Mouse (Mus musculus) MEL (cell line): ENCODE data around the gene Ncan. TPM values are rescaled to one million over a fixed set of nuclear protein-coding genes. Genes with fewer than 3 reads are reported as not detected.
A peak's percentile ranks its signal among the peaks of the same experiment; 100 is the strongest.

Source experiments
- DNase-seq: peaks from one replicate; pipeline ENCODE4 v3.0.0; 2011; ENCODE audit warnings: low read depth, low spot score
- H3K27ac ChIP-seq: 2 replicates; pipeline ENCODE4 v1.5.1; 2012; ENCODE audit warnings: low read depth, mild to moderate bottlenecking, control low read depth, low read length, moderate library complexity; ENCODE audit not compliant: control insufficient read depth
- H3K27me3 ChIP-seq, 2 experiments: fragments of 150-350 bp in 1 of 2; sonication (generic) in 1 of 2; 2 replicates each; pipeline ENCODE4 v1.6.1; 2012; ENCODE audit warnings: low read length in 2 of 2, mild to moderate bottlenecking in 2 of 2, improper control_type of control experiment in 1 of 2, moderate library complexity in 1 of 2; ENCODE audit not compliant: insufficient read depth in 2 of 2, control insufficient read depth in 1 of 2
- H3K36me3 ChIP-seq, 2 experiments: 2 replicates each; pipeline ENCODE4 v1.6.1; 2012 to 2014; ENCODE audit warnings: low read length in 2 of 2, improper control_type of control experiment in 1 of 2, inconsistent platforms in 1 of 2, mild to moderate bottlenecking in 1 of 2; ENCODE audit not compliant: insufficient read depth in 2 of 2, control insufficient read depth in 1 of 2
- H3K4me1 ChIP-seq, 2 experiments: fragments of 150-350 bp in 1 of 2; sonication (generic) in 1 of 2; 2 replicates each; pipeline ENCODE4 v1.6.1; 2012; ENCODE audit warnings: low read length in 2 of 2, improper control_type of control experiment in 1 of 2, mild to moderate bottlenecking in 1 of 2; ENCODE audit not compliant: insufficient read depth in 2 of 2, control insufficient read depth in 1 of 2
- H3K4me3 ChIP-seq, 2 experiments: fragments of 150-350 bp in 1 of 2; sonication (generic) in 1 of 2; 2 replicates each; pipeline ENCODE4 v1.5.1; 2012; ENCODE audit warnings: low read depth in 2 of 2, low read length in 2 of 2, mild to moderate bottlenecking in 2 of 2, moderate library complexity in 2 of 2, control low read depth in 1 of 2, improper control_type of control experiment in 1 of 2; ENCODE audit not compliant: control insufficient read depth in 1 of 2, insufficient read depth in 1 of 2
- H3K79me2 ChIP-seq: 2 replicates; pipeline ENCODE4 v1.6.1; 2012; ENCODE audit warnings: mild to moderate bottlenecking, low read length, moderate library complexity; ENCODE audit not compliant: control insufficient read depth, poor library complexity, insufficient read depth
- H3K9ac ChIP-seq: 2 replicates; pipeline ENCODE4 v1.6.1; 2012; ENCODE audit warnings: low read depth, mild to moderate bottlenecking, control low read depth, low read length, moderate library complexity; ENCODE audit not compliant: control insufficient read depth, poor library complexity, severe bottlenecking
- H3K9me3 ChIP-seq: fragments of 150-350 bp; sonication (generic); replicated peaks from 2 replicates; pipeline ENCODE4 v1.6.1; 2012; ENCODE audit warnings: mild to moderate bottlenecking, low read length, improper control_type of control experiment, moderate library complexity; ENCODE audit not compliant: insufficient read depth
- CHD1 ChIP-seq: IDR thresholded peaks from 2 replicates; pipeline ENCODE4 v1.6.1; 2012; ENCODE audit warnings: low read depth, mild to moderate bottlenecking, inconsistent platforms, low read length, improper control_type of control experiment
- CHD2 ChIP-seq: IDR thresholded peaks from 2 replicates; pipeline ENCODE4 v1.6.1; 2011; ENCODE audit warnings: low read length, improper control_type of control experiment
- EP300 ChIP-seq, 2 experiments: IDR thresholded peaks; 2 replicates each; pipeline ENCODE4 v1.6.1; 2011; ENCODE audit warnings: improper control_type of control experiment in 2 of 2, low read length in 2 of 2, low read depth in 1 of 2, mild to moderate bottlenecking in 1 of 2
- ETS1 ChIP-seq: IDR thresholded peaks from 2 replicates; pipeline ENCODE4 v1.6.1; 2012; ENCODE audit warnings: low read depth, mild to moderate bottlenecking, inconsistent platforms, low read length, improper control_type of control experiment, moderate library complexity
- GATA1 ChIP-seq: IDR thresholded peaks from 2 replicates; pipeline ENCODE4 v1.6.1; 2011; ENCODE audit warnings: low read depth, low read length, improper control_type of control experiment
- JUND ChIP-seq: IDR thresholded peaks from 2 replicates; pipeline ENCODE4 v1.6.1; 2011; ENCODE audit warnings: low read depth, mild to moderate bottlenecking, improper control_type of control experiment, low read length
- KAT2A ChIP-seq: conservative IDR thresholded peaks from 2 replicates; pipeline ENCODE4 v1.6.1; 2012; ENCODE audit warnings: low read depth, low read length, improper control_type of control experiment, inconsistent platforms
- MAFK ChIP-seq: IDR thresholded peaks from 2 replicates; pipeline ENCODE4 v1.6.1; 2011; ENCODE audit warnings: low read depth, mild to moderate bottlenecking, low read length, improper control_type of control experiment, borderline replicate concordance
- MAZ ChIP-seq: IDR thresholded peaks from 2 replicates; pipeline ENCODE4 v1.6.1; 2012; ENCODE audit warnings: low read depth, mild to moderate bottlenecking, inconsistent platforms, low read length, improper control_type of control experiment
- MXI1 ChIP-seq: IDR thresholded peaks from 2 replicates; pipeline ENCODE4 v1.6.1; 2011; ENCODE audit warnings: mild to moderate bottlenecking, low read depth, low read length, improper control_type of control experiment
- MYB ChIP-seq: IDR thresholded peaks from 2 replicates; pipeline ENCODE4 v1.6.1; 2011; ENCODE audit warnings: mild to moderate bottlenecking, low read depth, low read length, improper control_type of control experiment
- NELFE ChIP-seq: IDR thresholded peaks from 2 replicates; pipeline ENCODE4 v1.6.1; 2011; ENCODE audit warnings: low read depth, low read length, improper control_type of control experiment
- NRF1 ChIP-seq: IDR thresholded peaks from 2 replicates; pipeline ENCODE4 v1.6.1; 2014; ENCODE audit warnings: low read depth, mild to moderate bottlenecking, inconsistent platforms, low read length, improper control_type of control experiment, moderate library complexity; ENCODE audit not compliant: poor library complexity, insufficient read depth, severe bottlenecking
- POLR2A ChIP-seq, 2 experiments: IDR thresholded peaks; 2 replicates each; pipeline ENCODE4 v1.6.1; 2011 to 2012; ENCODE audit warnings: low read length in 2 of 2, mild to moderate bottlenecking in 2 of 2, control low read depth in 1 of 2, improper control_type of control experiment in 1 of 2, low read depth in 1 of 2, moderate library complexity in 1 of 2; ENCODE audit not compliant: control insufficient read depth in 1 of 2, insufficient read depth in 1 of 2, poor library complexity in 1 of 2
- POLR2AphosphoS2 ChIP-seq: IDR thresholded peaks from 2 replicates; pipeline ENCODE4 v1.6.1; 2011; ENCODE audit warnings: low read length, improper control_type of control experiment
- POLR2AphosphoS5 ChIP-seq: IDR thresholded peaks from 2 replicates; pipeline ENCODE4 v1.6.1; 2012; ENCODE audit warnings: low read depth, borderline replicate concordance, mild to moderate bottlenecking, inconsistent platforms, low read length, moderate library complexity, mixed read lengths
- RCOR1 ChIP-seq: IDR thresholded peaks from 2 replicates; pipeline ENCODE4 v1.6.1; 2012; ENCODE audit warnings: low read depth, mild to moderate bottlenecking, inconsistent platforms, low read length, improper control_type of control experiment
- SMC3 ChIP-seq: IDR thresholded peaks from 2 replicates; pipeline ENCODE4 v1.6.1; 2011; ENCODE audit warnings: low read depth, low read length, improper control_type of control experiment
- TAL1 ChIP-seq: IDR thresholded peaks from 2 replicates; pipeline ENCODE4 v1.6.1; 2012; ENCODE audit warnings: mild to moderate bottlenecking, inconsistent platforms, low read length, moderate library complexity, mixed read lengths
- TBP ChIP-seq: IDR thresholded peaks from 2 replicates; pipeline ENCODE4 v1.8.0; 2011; ENCODE audit warnings: low read depth, low read length, improper control_type of control experiment
- TCF12 ChIP-seq: IDR thresholded peaks from 2 replicates; pipeline ENCODE4 v1.6.1; 2014; ENCODE audit warnings: low read depth, mild to moderate bottlenecking, inconsistent platforms, low read length, improper control_type of control experiment, moderate library complexity
- USF1 ChIP-seq: IDR thresholded peaks from 2 replicates; pipeline ENCODE4 v1.6.1; 2014; ENCODE audit warnings: low read depth, mild to moderate bottlenecking, inconsistent platforms, low read length, improper control_type of control experiment, moderate library complexity
- USF2 ChIP-seq, 2 experiments: IDR thresholded peaks; 2 replicates each; pipeline ENCODE4 v1.6.1; 2011 to 2012; ENCODE audit warnings: improper control_type of control experiment in 2 of 2, low read length in 2 of 2, borderline replicate concordance in 1 of 2, inconsistent platforms in 1 of 2, low read depth in 1 of 2, mild to moderate bottlenecking in 1 of 2; ENCODE audit not compliant: insufficient read depth in 1 of 2
- ZKSCAN1 ChIP-seq: IDR thresholded peaks from 2 replicates; pipeline ENCODE4 v1.6.1; 2012; ENCODE audit warnings: low read depth, mild to moderate bottlenecking, inconsistent platforms, low read length, improper control_type of control experiment, moderate library complexity
- polyA plus RNA-seq, 2 experiments: library from polyadenylated mRNA; stranded (reverse) in 1 of 2; unstranded in 1 of 2; fragments of >175 nt in 1 of 2; fragments of >200 nt in 1 of 2; gene quantifications; 2 replicates each; pipeline versions ENCODE4 v1.2.1 to v1.2.4; 2012; ENCODE audit warnings: low replicate concordance in 2 of 2, low read depth in 1 of 2; ENCODE audit not compliant: insufficient read length in 2 of 2, insufficient read depth in 1 of 2, missing spikeins in 1 of 2
- total RNA-seq: library from RNA; depleted of rRNA; stranded (reverse); fragments of 300-350 nt; gene quantifications from 2 replicates; pipeline ENCODE4 v1.2.3, GENCODE M21; 2012

The Ncan gene
- total and polyA plus RNA-seq, 3 experiments = not detected

- Histone ChIP-seq H3K27ac (no peak overlapping the region), H3K9me3 (no peaks in the 10 kb centered on the region), H3K36me3 (peaks cover 0 to 5% of the 10 kb centered on the region in 2 experiments; a peak in 3 of 4 replicates), H3K4me1 (peaks cover 4 to 15% of the 10 kb centered on the region in 2 experiments; a peak in 3 of 4 replicates), H3K4me3 (no peak overlapping the region), H3K79me2 (peaks cover 13% of the 10 kb centered on the region), H3K9ac (no peak overlapping the region), H3K27me3 (no peaks in the 10 kb centered on the region)
- no peak for DNase-seq
- TF ChIP-seq ZKSCAN1 = no peak
These were observed 14.3 kb upstream of the Ncan start for GRCm38 (mm10) chr8:70134931-70135330.

GRCm38 (mm10) chr8:70134086-70134485 lies 13.4 kb upstream of the Ncan start:
- H3K36me3 ChIP-seq = peaks cover 0 to 5% of the 10 kb centered on the region in 2 experiments; a peak in 3 of 4 replicates

GRCm38 (mm10) chr8:70131166-70131883 lies 10.7 kb upstream of the Ncan start, which contains the start of gene Nr2c2ap:
Gene Nr2c2ap, plus strand, starts transcription at chr8:70131333.
- Histone ChIP-seq H3K4me1 (peaks cover 0 to 8% of the 10 kb centered on the region in 2 experiments; a peak in 2 of 4 replicates), H3K36me3 (peaks cover 0 to 2% of the 10 kb centered on the region in 2 experiments; a peak in 2 of 4 replicates), H3K27ac (peak within 1 kb of the TSS; percentile 82), H3K4me3 (peak within 1 kb of the TSS; percentile 92 to 93), H3K9ac (peak within 1 kb of the TSS; percentile 93), H3K79me2 (peaks cover 11% of the 10 kb centered on the region), H3K9me3 (no peaks in the 10 kb centered on the region), H3K27me3 (no peaks in the 10 kb centered on the region)
- DNase-seq = peak; percentile 93
- no peak for TF ChIP-seq MYB
- TF ChIP-seq USF2 (IDR thresholded peaks at IDR 0.05; ENCODE audit: borderline replicate concordance in 1 of 2, insufficient read depth in 1 of 2, low read depth in 1 of 2, low read length in 2 of 2) = no peak
- TF ChIP-seq CHD1 = no peak
- TF ChIP-seq MXI1 = peak; percentile 96
- no peak for TF ChIP-seq POLR2AphosphoS5
- no peak for TF ChIP-seq ZKSCAN1
- 0 out of 2 replicates have a peak, but pooled peaks have one; percentile 29 for TF ChIP-seq ETS1
- peak; percentile 88 for TF ChIP-seq NRF1
- no peak for TF ChIP-seq MAZ
- TF ChIP-seq EP300 (IDR thresholded peaks at IDR 0.05; ENCODE audit: low read depth in 1 of 2, low read length in 2 of 2) = no peak
- TF ChIP-seq NELFE = peak; percentile 96
- no peak for TF ChIP-seq TAL1
- no peak; the same call in 1 of the 2 replicates for TF ChIP-seq KAT2A
- peak; percentile 70 for TF ChIP-seq TBP
- no peak for TF ChIP-seq MAFK
- TF ChIP-seq USF1 = 0 out of 2 replicates have a peak, but pooled peaks have one; percentile 5
- TF ChIP-seq POLR2AphosphoS2 = peak; percentile 89
- TF ChIP-seq GATA1 = no peak
- TF ChIP-seq RCOR1 = no peak
- no peak for TF ChIP-seq CHD2
- no peak for TF ChIP-seq TCF12
- peak; percentile 79 to 96 for TF ChIP-seq POLR2A (IDR thresholded peaks at IDR 0.05; ENCODE audit: control insufficient read depth in 1 of 2, insufficient read depth in 1 of 2, low read depth in 1 of 2, low read length in 2 of 2, poor library complexity in 1 of 2)
- TF ChIP-seq JUND = no peak

More at GRCm38 (mm10) chr8:70134086-70134485, 13.4 kb upstream of the Ncan start:
- Histone ChIP-seq H3K9me3 (no peaks in the 10 kb centered on the region), H3K79me2 (peaks cover 11% of the 10 kb centered on the region), H3K27ac (no peak overlapping the region), H3K9ac (no peak overlapping the region), H3K4me1 (peaks cover 4 to 15% of the 10 kb centered on the region in 2 experiments; a peak in 3 of 4 replicates), H3K4me3 (no peak overlapping the region), H3K27me3 (no peaks in the 10 kb centered on the region)
- DNase-seq = no peak
- TF ChIP-seq SMC3 = no peak
- 0 out of 4 replicates have a peak, but pooled peaks of 1 of the 2 experiments have one; percentile 13 for TF ChIP-seq POLR2A (IDR thresholded peaks at IDR 0.05; ENCODE audit: control insufficient read depth in 1 of 2, insufficient read depth in 1 of 2, low read depth in 1 of 2, low read length in 2 of 2, poor library complexity in 1 of 2)
